Mouse (Mus musculus): Measurements from ENCODE around the gene Amhr2.

Amhr2 gene

GRCm38 (mm10) chr15:102445146-102445545, at the start of gene Amhr2:
TSS of gene Amhr2 (plus strand) at chr15:102445367.
- DNase-seq: no peak

GRCm38 (mm10) chr15:102398629-102399028, 46.5 kb upstream of the Amhr2 start:
- DNase-seq: no peak

- peak; percentile 48 for DNase-seq
Measured at GRCm38 (mm10) chr15:102399229-102400221, 45.6 kb upstream of the Amhr2 start.

- DNase-seq: no peak
Measured at GRCm38 (mm10) chr15:102400476-102401045, 44.6 kb upstream of the Amhr2 start.

GRCm38 (mm10) chr15:102401278-102401677, 43.9 kb upstream of the Amhr2 start:
- DNase-seq: no peak

- DNase-seq: no peak
Measured at GRCm38 (mm10) chr15:102402210-102402609, 43.0 kb upstream of the Amhr2 start.

- DNase-seq: no peak
Measured at GRCm38 (mm10) chr15:102404608-102405488, 40.3 kb upstream of the Amhr2 start.

GRCm38 (mm10) chr15:102405489-102406195, 39.5 kb upstream of the Amhr2 start, which contains the start of gene Sp1:
TSS of gene Sp1 (plus strand) at chr15:102406143.
- DNase-seq: peak; percentile 96

GRCm38 (mm10) chr15:102406196-102406911, 38.8 kb upstream of the Amhr2 start:
- peak; percentile 73 for DNase-seq

GRCm38 (mm10) chr15:102406912-102407580, 38.1 kb upstream of the Amhr2 start:
- DNase-seq: no peak

- no peak for DNase-seq
Measured at GRCm38 (mm10) chr15:102407681-102408557, 37.2 kb upstream of the Amhr2 start.

- no peak for DNase-seq
Measured at GRCm38 (mm10) chr15:102408558-102409130, 36.5 kb upstream of the Amhr2 start.

- no peak for DNase-seq
Measured at GRCm38 (mm10) chr15:102409286-102409685, 35.9 kb upstream of the Amhr2 start.

GRCm38 (mm10) chr15:102411077-102411476, 34.1 kb upstream of the Amhr2 start:
- DNase-seq: no peak

- DNase-seq: no peak
Measured at GRCm38 (mm10) chr15:102413687-102414086, 31.5 kb upstream of the Amhr2 start.

- no peak for DNase-seq
Measured at GRCm38 (mm10) chr15:102417524-102417923, 27.6 kb upstream of the Amhr2 start.

GRCm38 (mm10) chr15:102420986-102421385, 24.2 kb upstream of the Amhr2 start:
- DNase-seq: no peak

GRCm38 (mm10) chr15:102421437-102421836, 23.7 kb upstream of the Amhr2 start:
- DNase-seq: no peak

- DNase-seq: no peak
Measured at GRCm38 (mm10) chr15:102423602-102424240, 21.4 kb upstream of the Amhr2 start.

All from right cerebral cortex, postnatal 14 days (tissue).